Mouse (Mus musculus): ENCODE data around the gene Prpf38b.

- TF ChIP-seq CTCF (IDR thresholded peaks at IDR 0.05; ENCODE audit: low read depth, low read length) (no peak), POLR2A (IDR thresholded peaks at IDR 0.05; ENCODE audit: insufficient read depth, low read length) (no peak)
Measured at GRCm38 (mm10) chr3:108887618-108887975, 23.9 kb downstream of the Prpf38b start.
